Mouse (Mus musculus) central nervous system, embryonic 14 days (tissue): ENCODE data around the gene Prm2. TPM values are rescaled to one million over a fixed set of nuclear protein-coding genes. Genes with fewer than 3 reads are reported as not detected.

Experiments
- polyA plus RNA-seq: library from polyadenylated mRNA; depleted of rRNA; stranded (reverse); fragments of >200 nt; gene quantifications from 2 replicates; pipeline ENCODE4 v1.2.3, GENCODE M21; 2012; rRNA removed

The Prm2 gene
- polyA plus RNA-seq = not detected in 2 replicates

GRCm38 (mm10) chr16:10796034-10796433 is at the start of gene Prm2:
Gene Prm2 (minus strand): TSS chr16:10796134.

GRCm38 (mm10) chr16:10834911-10835587 is 39.1 kb upstream of the Prm2 start, which contains the start of gene Rmi2:
Gene Rmi2 (plus strand): TSS chr16:10835059.

GRCm38 (mm10) chr16:10812865-10813371 is 17.0 kb upstream of the Prm2 start, which contains the start of gene Gm11172:
Gene Gm11172 (plus strand): TSS chr16:10812915.

GRCm38 (mm10) chr16:10805789-10806527 is 10.0 kb upstream of the Prm2 start, which contains the start of gene Prm1:
Gene Prm1 (minus strand): TSS chr16:10805839.

GRCm38 (mm10) chr16:10790702-10791101 is 5.2 kb downstream of the Prm2 start, which contains the start of gene Prm3:
Gene Prm3 (minus strand): TSS chr16:10790914.

GRCm38 (mm10) chr16:10788271-10788670 is 7.7 kb downstream of the Prm2 start, which contains the start of gene Tnp2:
Gene Tnp2 (minus strand): TSS chr16:10788660.

GRCm38 (mm10) chr16:10785371-10786231 is 10.3 kb downstream of the Prm2 start, which contains the start of gene Socs1:
Gene Socs1 (minus strand): TSS chr16:10785536.

Other genes starting within 250 kb of the Prm2 start
- gene Socs1, start 10.6 kb downstream of the Prm2 start, polyA plus RNA-seq = 1.8 and 3.9 TPM in 2 replicates
- gene Tnp2, start 7.5 kb downstream of the Prm2 start, polyA plus RNA-seq = not detected in 2 replicates
- not detected in 2 replicates for gene Prm3, start 5.2 kb downstream of the Prm2 start, polyA plus RNA-seq
- not detected in 2 replicates for gene Prm1, start 9.7 kb upstream of the Prm2 start, polyA plus RNA-seq
- not detected in 2 replicates for gene Gm11172, start 16.8 kb upstream of the Prm2 start, polyA plus RNA-seq
- gene Rmi2, start 38.9 kb upstream of the Prm2 start, polyA plus RNA-seq = 3.1 TPM in 2 replicates